Mouse (Mus musculus): ENCODE measurements at regions not wholly inside any gene's neighbourhood (a gene's known extent, or its start where the extent isn't known, plus 50 kb on each side); places are given as distances from the start of the nearest gene placed in this dataset.

- TF ChIP-seq POLR2A (IDR thresholded peaks at IDR 0.05; ENCODE audit: borderline replicate concordance, control insufficient read depth, low read depth, low read length) (no peak), CTCF (IDR thresholded peaks at IDR 0.05; ENCODE audit: control insufficient read depth, insufficient read depth, low read length) (no peak)
Measured at GRCm38 (mm10) chr17:43156116-43156515, 114.0 kb upstream of the Adgrf1 start.

Measured in bone marrow, adult 2 months (tissue).